Mouse (Mus musculus): ENCODE measurements around the gene Bpifa6.

DNA sequence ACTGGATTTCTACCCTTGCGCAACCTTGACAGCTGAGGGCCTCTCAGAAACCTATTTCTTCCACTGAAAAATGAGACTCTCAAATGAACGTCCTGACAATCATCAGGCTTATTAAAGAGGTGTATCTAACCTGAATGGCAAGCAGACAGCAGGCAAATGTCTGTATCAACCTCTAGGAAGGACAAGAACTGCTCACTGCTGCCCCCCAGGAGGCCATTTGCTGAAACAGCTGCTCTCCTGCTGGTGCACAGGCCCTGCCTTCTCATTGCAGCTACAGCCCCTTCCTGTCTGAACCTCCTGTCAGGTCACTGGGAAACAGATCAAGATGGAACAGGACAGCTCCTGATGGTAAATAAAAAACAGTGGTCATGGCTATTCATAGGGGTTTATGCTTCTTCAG is 31.6 kb downstream of the Bpifa6 start:
- TF ChIP-seq POLR2A (IDR thresholded peaks at IDR 0.05; ENCODE audit: borderline replicate concordance, extremely low read depth, insufficient read depth, insufficient read length, poor library complexity, severe bottlenecking) (no peak), CTCF (IDR thresholded peaks at IDR 0.05; ENCODE audit: borderline replicate concordance, extremely low read depth, insufficient read depth, insufficient read length) (0 out of 2 replicates have a peak, but pooled peaks have one; percentile 2)

Data from brain, embryonic 14.5 days (tissue).